Mouse (Mus musculus) ovary, postnatal 36 days (tissue): ENCODE measurements around the gene Gm43517.

Source experiments
- DNase-seq: peaks from one replicate; pipeline ENCODE4 v3.0.0; 2022; ENCODE audit warnings: low spot score, mixed read lengths

The Gm43517 gene

DNA sequence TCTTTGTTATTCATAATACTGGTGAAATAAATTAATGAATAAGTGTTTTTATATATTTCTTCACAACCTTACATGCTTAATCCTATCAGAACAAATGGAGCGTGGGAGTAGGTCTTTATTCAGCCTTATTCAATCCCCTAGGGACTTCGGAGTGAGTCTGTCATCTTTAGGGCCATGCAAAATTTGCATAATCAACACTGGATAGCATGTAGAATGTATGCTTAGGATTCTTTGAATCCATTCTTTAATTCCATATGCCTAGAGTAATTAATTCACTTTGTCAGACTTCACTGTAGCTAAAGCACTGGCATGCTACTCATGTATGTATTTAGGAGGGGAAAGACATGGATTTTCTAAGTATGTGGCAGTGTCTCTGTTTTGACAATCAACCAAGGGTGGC lies 24.9 kb downstream of the Gm43517 start:
- no peak for DNase-seq

DNA sequence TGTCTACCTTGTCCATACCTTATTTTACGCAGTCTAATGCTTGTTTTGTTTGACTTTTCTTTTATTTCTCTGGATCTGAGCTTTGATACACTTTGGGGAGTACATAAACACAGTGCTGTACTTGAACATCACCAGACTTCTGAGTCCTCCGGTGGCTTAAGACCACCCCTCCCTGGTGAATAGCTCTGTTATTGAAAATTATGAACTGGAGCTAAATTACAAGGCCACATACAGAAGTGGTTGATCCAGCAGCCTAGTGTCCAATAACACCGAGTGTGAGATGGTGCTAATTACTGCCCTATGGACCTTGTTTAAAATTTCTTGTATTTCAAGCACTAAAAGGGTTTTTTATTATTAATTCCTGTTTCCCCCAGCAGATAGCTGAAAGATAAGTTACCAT lies 33.0 kb downstream of the Gm43517 start:
- no peak for DNase-seq
